Mouse (Mus musculus) C2C12 (cell line): ENCODE data around the gene Syne1.

ENCODE experiments used
- CTCF ChIP-seq: IDR thresholded peaks from one replicate; pipeline ENCODE4 v1.5.1; 2011; ENCODE audit not compliant: control insufficient read depth, insufficient read depth, insufficient read length
- MAX ChIP-seq: IDR thresholded peaks from one replicate; pipeline ENCODE4 v1.6.1; 2011; ENCODE audit warnings: mild to moderate bottlenecking, control low read depth
- MYOD1 ChIP-seq: IDR thresholded peaks from one replicate; pipeline ENCODE4 v1.6.1; 2011; ENCODE audit warnings: low read depth; ENCODE audit not compliant: control insufficient read depth, insufficient read length
- MYOG ChIP-seq: IDR thresholded peaks from one replicate; pipeline ENCODE4 v1.6.1; 2011; ENCODE audit not compliant: control insufficient read depth, insufficient read length; ENCODE audit errors: extremely low read depth
- USF1 ChIP-seq: IDR thresholded peaks from one replicate; pipeline ENCODE4 v1.6.1; 2011; ENCODE audit warnings: low read depth, mild to moderate bottlenecking, control low read depth, moderate library complexity

- TF ChIP-seq CTCF (no peak), USF1 (no peak), MYOD1 (no peak), MYOG (no peak), MAX (no peak)
These were observed 358.3 kb downstream of the Syne1 start for GRCm38 (mm10) chr10:5192861-5193490.
